Mouse (Mus musculus): Measurements from ENCODE around the gene Cstf2t.

Cstf2t gene

DNA sequence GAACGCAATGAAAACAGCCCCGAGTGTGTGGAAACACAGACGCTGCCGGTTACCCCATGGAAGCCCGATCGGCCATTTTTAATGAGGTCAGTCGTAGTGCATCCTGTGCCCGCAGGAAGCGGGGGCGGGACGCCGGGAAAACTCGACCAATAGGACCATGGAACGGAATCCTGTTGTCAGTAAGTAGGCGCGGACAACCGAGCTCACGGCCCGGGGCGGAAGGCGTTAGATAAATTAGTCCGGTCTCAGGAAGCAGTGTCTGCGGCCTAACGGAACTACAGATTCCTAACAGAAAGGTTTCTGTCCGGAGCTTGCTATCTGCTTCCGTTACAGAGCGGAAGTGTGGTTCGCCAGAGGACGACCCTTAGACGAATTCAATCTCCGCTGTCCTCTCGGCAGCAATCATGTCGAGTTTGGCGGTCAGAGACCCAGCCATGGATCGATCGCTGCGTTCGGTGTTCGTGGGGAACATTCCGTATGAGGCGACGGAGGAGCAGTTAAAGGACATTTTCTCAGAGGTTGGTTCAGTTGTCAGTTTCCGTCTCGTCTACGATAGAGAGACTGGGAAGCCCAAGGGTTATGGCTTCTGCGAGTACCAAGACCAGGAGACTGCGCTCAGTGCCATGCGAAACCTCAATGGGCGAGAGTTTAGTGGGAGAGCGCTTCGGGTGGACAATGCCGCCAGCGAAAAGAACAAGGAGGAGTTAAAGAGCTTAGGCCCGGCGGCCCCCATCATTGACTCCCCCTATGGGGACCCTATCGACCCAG is at the start of gene Cstf2t:
Gene Cstf2t (plus strand): TSS at position 176 of the 768 bp plus-strand sequence.
- DNase-seq (ENCODE audit: low read depth, low spot score), result peak; percentile 97

DNA sequence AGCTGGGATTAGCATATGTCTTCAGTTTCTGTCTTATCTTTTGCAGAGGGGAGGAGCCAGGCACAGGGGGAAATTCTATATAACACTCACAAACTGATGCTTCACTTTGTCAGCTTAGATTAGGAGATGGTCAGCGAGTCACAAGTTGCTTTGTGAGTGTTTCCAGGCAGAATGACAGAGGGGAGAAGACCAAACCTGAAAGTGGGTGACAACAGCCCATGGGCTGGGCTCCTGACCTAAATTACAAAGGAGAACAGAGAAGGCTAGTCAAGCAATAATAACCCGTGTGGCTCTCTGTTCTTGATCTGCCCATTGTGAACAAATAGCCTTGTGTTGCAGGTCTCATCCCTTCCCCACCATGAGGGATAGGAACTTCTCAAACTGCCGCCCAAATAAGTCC is 43.7 kb upstream of the Cstf2t start:
- DNase-seq (ENCODE audit: low read depth, low spot score), result no peak

- no peak for DNase-seq (ENCODE audit: low read depth, low spot score)
Observed at GRCm38 (mm10) chr19:31040948-31041847, 41.4 kb upstream of the Cstf2t start.

- DNase-seq (ENCODE audit: low read depth, low spot score), result no peak
Observed at GRCm38 (mm10) chr19:31046601-31047000, 36.0 kb upstream of the Cstf2t start.

DNA sequence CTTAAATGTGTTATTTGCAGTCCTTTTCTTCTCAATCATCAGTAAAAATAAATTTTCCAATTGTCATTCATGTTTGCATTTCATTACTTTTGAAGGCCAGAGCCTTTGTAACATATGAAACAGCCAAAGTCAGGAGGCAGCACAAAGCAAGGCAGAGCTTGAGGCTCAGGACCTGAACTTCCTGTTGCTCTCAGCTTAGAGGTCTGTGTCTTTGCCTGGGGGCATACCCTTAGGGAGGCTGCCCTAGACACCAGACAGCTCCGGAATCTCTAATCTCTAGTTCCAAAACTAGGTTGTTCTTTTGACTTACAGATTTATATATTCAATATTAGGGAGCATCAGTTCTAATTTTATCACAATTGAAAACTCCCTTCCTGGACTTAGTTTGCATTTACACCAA is 17.9 kb upstream of the Cstf2t start:
- DNase-seq (ENCODE audit: low read depth, low spot score), result no peak

DNA sequence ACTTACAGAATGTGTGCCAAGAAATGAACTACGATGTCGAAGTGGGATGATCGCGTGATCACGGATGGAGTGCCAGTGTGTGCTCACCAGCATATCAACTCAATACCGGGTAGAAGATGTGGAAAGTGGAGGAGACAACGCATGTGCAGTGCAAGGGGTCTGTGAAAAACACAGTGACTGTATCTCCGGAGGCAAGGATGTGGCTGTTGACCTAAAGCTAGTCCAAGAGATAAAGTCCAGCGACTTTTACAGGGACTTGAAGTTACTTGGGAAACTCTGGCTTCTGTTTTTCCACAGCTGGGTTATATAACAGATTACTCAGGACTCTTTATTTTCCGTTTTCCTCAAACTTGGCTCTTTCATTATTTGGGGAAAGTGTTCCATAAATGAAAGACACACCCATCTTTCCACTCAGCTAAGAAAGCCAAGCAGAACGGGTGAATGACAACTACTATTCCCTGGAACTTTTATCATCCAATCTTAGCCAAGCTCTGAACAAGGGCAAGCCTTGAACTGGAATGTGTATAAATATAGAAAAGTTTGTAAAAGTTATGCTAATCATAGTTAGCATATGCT is 17.3 kb upstream of the Cstf2t start:
- DNase-seq (ENCODE audit: low read depth, low spot score), result peak; percentile 18

GRCm38 (mm10) chr19:31073959-31074716 is 8.5 kb upstream of the Cstf2t start:
- no peak for DNase-seq (ENCODE audit: low read depth, low spot score)

DNA sequence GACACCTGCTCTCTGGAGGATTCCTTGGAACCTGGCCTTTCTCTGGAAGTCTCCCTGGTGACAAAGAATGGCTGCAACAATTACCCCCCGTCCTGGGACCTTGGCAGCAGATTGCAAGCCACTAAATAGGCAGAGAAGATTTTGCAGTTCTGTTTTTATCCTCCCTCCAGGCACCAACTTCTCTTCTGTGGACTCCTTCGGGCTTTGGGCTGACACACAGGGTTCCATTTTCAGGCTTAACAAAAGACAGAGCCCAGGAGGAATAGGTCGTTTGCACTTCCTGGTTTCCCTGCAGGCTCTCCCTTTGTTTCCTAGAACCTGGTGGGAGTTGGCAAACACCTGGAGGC is 7.9 kb upstream of the Cstf2t start:
- DNase-seq (ENCODE audit: low read depth, low spot score), result no peak

DNA sequence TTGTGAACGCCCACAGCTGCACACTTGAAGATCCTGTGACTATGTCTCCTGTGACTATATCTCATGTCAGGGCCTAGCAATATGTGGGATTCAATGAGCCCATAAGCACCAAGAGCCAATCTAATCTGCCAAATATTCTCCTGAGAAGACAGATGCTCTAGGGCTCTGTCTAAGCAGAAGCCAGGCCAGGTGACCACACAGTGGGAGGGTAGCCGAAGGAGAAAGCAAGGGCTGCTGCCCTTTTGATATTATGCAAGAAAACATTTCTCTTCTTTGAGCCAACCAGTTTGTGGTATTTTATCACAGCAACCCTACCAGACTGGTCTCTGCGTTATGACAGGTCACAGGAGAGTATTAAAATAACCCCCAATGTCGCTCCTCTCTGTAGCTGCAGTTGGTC is 6.5 kb upstream of the Cstf2t start:
- DNase-seq (ENCODE audit: low read depth, low spot score), result no peak

GRCm38 (mm10) chr19:31078241-31078640 is 4.4 kb upstream of the Cstf2t start:
- DNase-seq (ENCODE audit: low read depth, low spot score), result no peak

- no peak for DNase-seq (ENCODE audit: low read depth, low spot score)
Observed at GRCm38 (mm10) chr19:31082226-31082625, 411 bp upstream of the Cstf2t start.

DNA sequence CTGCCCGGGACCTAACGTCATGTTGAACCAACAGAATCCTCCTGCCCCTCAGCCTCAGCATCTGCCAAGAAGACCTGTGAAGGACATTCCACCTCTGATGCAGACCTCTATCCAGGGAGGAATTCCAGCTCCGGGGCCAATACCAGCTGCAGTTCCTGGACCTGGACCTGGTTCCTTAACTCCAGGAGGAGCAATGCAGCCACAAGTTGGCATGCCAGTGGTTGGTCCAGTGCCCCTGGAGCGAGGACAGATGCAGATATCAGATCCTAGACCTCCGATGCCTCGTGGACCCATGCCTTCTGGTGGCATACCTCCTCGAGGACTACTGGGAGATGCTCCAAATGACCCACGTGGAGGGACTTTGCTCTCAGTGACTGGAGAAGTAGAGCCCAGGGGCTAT is 1.1 kb downstream of the Cstf2t start:
- DNase-seq (ENCODE audit: low read depth, low spot score), result peak; percentile 1

- no peak for DNase-seq (ENCODE audit: low read depth, low spot score)
Observed at GRCm38 (mm10) chr19:31097857-31098256, 15.2 kb downstream of the Cstf2t start.

- DNase-seq (ENCODE audit: low read depth, low spot score), result no peak
Observed at GRCm38 (mm10) chr19:31099369-31099768, 16.7 kb downstream of the Cstf2t start.

DNA sequence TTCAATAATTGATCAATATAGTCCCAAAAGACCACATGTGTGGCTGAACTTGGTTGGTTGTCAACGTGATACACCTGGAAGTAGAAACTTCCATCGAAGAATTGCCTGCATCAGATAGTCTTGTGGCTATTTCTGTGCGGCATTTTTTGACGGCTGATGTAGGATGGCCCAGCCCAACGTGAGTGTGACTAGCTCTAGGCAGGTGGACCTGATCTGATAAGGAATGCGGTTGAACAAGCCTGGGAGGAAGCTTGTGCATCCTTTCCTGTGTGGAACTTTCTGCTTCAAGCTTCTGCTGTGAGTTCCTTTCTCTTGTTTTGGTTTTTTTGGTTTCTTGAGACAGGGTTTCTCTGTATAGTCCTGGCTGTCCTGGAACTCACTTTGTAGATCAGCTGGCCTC is 22.1 kb downstream of the Cstf2t start:
- DNase-seq (ENCODE audit: low read depth, low spot score), result no peak

- no peak for DNase-seq (ENCODE audit: low read depth, low spot score)
Observed at GRCm38 (mm10) chr19:31106036-31106435, 23.4 kb downstream of the Cstf2t start.

GRCm38 (mm10) chr19:31106835-31107554 is 24.4 kb downstream of the Cstf2t start:
- no peak for DNase-seq (ENCODE audit: low read depth, low spot score)

- DNase-seq (ENCODE audit: low read depth, low spot score), result no peak
Observed at GRCm38 (mm10) chr19:31114690-31115089, 32.1 kb downstream of the Cstf2t start.

GRCm38 (mm10) chr19:31124628-31125027 is 42.0 kb downstream of the Cstf2t start:
- no peak for DNase-seq (ENCODE audit: low read depth, low spot score)

DNA sequence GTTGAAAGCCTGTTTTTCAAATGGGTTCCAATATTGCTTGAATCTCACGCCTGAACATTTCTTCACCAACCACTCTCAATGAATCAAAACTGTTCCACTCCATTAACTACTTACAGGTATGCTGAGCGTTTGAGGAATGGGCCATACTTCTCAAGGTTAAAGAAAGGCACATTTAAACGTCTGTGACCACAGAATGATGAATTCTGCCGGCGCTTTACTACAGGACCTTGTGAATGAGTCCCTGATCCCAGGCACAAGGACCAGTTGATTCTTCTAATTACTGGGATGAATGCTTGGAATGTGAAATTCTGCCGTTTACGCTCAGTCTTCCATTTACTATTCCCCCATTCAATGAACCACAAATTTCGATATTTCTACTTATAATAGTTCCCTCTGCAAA is 50.0 kb downstream of the Cstf2t start:
- no peak for DNase-seq (ENCODE audit: low read depth, low spot score)

- no peak for DNase-seq (ENCODE audit: low read depth, low spot score)
Observed at GRCm38 (mm10) chr19:31136316-31136715, 53.7 kb downstream of the Cstf2t start.
